Mouse (Mus musculus) erythroid progenitor cell, adult 5-6 weeks (primary cell): ENCODE data around the gene Acaca. TPM values are rescaled to one million over a fixed set of nuclear protein-coding genes. Genes with fewer than 3 reads are reported as not detected.

Experiments used
- ATAC-seq: replicated peaks from 2 replicates; pipeline ENCODE4 v1.8.0; 2016; ENCODE audit warnings: moderate number of reproducible peaks, mild to moderate bottlenecking, moderate TSS enrichment, inconsistent platforms; ENCODE audit not compliant: poor library complexity, low FRiP score, severe bottlenecking
- total RNA-seq, 2 experiments: library from RNA; stranded (forward) in 1 of 2; stranded (reverse) in 1 of 2; fragments of 150-400 nt in 1 of 2; fragments of 186-747, 209-891 nt in 1 of 2; gene quantifications; 2 replicates each; pipeline versions ENCODE4 v1.2.3 to v1.2.4; 2015 to 2017; ENCODE audit warnings: low replicate concordance in 2 of 2

Acaca gene
- total RNA-seq (2015; ENCODE audit: low replicate concordance) (5.9 and 6.5 TPM in 2 replicates), total RNA-seq (2017; ENCODE audit: low replicate concordance) (2.7 and 5.0 TPM in 2 replicates)

DNA sequence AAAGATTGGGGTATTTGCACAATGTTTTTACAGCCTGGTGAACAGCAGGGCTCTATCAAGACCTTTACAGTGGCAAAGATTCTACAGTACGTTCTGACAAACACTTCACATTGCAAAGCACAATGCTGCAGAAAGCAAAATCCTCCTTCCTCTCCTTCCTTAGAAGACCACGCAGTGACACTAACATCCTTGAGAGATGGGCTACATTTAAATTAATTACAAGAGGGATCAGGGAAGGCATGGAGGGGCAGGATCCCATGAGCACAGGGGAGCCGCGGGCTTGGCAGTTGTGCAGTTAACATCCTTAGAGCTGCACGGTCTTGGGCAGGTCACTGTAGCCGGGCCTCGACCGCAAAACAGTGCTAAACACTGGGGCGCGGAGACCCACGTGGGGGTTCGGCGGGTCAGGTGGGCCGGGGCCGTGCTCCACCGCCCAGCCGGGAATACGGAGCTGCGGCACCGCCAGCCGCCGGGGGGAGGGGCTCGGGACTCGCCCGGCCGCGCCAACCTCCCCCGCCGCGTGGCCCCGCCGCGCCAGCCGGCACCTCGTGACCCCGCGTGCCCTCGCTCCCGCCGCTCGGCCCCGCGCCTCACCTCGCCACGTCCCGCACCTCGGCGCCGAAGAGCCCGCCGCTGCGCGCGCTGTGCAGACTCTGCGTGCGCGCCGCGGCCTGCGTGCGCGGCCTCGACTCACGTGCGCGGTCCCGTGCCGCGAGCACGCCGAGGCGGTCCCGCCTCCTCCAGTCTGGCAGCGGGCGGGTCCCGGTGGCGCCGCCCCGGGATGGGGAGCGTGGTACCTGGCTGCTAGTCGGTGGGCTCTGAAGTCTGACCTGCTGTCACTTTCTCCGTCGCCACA, at the start of gene Acaca, which contains the start of gene Tada2a:
Gene Acaca (plus strand): TSS at position 730 of the 856 bp plus-strand sequence.
Gene Tada2a (minus strand): TSS at position 658 of the 856 bp plus-strand sequence.
- ATAC-seq: peak; percentile 82

DNA sequence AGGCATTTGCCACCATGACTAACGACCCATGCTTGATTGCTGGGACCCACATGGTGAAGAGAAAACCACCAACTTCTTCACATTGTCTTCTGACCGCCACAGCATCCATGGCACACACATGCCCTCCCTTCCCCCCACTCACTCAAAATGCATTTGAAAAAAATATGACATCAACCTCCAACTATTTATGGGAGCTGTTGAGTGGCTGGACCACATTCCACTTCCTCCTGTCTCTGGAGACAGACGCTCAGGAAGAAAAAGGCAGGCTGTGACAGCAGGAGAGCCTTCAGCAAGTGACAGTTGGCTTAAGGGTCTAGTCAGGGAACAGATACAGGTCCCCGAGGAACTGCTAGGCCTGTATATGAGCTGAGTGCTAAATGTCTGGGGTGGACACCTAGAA, 49.6 kb upstream of the Acaca start:
- ATAC-seq: no peak

DNA sequence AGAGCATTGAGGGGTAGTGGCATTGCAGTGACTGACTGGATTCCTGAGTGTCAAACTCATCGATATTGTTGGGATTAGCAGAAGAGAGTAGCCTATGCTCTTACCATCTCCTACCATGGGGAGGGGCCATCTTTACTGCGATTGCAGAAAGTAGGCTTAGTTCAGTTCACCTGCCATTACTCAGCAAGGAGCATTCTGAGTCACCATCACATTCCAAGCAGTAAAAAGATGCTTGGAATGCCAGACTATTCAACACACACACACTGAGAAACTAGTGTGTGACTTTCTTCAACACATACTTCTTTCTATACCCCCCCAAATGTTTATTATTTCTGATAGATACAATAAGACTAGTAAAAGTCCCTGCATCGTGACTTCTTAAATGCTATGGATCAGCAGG, 49.1 kb upstream of the Acaca start:
- no peak for ATAC-seq

DNA sequence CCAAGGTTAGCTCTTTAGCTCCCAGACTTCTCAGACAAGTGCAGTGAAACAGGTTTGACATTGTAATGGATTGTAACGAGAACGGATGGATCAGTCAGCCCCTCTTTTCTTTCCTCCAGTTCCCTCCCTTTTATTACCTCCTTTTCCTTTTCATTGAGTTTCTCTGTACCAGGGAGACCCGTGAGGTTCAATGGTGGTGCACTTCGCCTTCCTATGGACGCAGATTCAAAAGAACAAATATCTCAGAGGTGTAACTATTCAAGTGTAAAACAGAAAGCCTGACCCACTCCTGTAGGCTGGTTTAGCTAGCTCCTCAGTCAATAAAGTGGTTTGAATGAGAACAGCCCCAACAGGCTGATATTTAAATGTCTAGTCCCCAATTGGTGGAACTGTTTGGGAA, 47.6 kb upstream of the Acaca start:
- no peak for ATAC-seq

DNA sequence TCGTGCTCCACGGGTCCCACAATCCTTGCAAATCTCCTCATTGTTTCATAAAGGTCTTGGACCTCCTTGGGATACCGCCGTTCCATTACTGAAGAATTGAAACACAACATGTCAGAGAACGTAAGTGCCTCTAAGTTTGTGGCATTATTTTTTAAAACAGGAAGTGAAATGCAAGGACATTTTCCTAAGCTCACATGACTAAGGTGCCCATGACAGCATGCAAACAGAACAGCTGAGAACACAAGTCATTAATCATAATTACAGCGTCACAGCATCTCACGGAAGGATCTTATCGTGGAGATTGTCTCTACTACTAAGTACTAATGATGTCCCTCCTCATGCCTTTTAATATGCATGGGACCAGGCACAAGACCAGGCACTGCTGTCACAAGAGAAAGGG, 38.9 kb upstream of the Acaca start:
- no peak for ATAC-seq

DNA sequence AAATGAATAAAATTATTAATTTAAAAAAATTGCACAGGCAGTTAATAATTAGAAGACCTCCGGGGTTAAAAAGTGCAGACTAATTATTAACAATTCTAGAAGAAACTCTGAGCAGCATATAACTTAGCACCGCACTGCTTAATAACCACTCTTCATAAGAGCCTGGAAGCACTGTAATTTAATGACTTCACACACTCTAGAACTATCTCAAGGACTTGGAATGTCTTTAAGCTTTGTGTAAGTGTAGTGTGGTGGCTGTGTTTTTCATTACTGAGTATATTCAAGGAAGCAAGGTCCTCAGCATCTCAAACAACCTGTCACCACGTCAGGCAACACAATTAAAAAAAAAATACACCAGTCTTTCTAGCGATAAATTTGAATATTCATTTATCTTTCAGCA, 34.4 kb upstream of the Acaca start:
- no peak for ATAC-seq

DNA sequence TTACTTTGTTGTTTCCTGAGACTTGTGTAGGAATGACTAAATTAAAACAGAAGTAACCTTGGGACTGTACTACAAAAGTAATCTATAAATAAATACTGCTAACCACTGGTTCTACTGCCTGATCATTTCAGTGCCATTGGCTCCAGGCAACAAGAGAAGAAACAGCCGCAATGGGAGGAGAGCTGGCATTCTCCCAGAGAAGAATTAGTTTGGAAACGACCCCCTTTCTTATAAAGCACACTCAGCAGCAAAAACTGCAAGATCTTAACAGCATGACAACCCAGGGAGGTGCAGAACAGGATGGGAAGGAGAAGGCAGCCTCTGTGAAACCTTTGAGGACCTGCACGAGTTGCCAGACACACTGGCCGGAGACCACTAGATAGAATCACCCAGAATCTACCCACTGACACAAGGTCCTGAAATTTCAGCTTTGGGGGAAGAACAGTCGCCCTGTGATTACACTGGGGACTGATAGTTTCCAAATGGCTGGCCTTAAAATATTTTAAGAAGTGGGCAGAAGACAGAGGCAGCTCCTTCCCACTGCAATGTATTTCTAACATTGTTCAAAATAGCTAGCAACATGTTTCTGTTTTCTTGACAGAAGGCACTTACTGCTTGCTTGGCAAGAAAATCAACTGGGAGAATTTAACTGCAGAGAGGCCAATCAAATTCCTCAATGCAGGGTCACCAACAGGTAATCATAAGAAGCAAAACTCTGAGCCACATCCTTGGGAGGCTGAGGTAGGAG, 32.0 kb upstream of the Acaca start:
- ATAC-seq: no peak

DNA sequence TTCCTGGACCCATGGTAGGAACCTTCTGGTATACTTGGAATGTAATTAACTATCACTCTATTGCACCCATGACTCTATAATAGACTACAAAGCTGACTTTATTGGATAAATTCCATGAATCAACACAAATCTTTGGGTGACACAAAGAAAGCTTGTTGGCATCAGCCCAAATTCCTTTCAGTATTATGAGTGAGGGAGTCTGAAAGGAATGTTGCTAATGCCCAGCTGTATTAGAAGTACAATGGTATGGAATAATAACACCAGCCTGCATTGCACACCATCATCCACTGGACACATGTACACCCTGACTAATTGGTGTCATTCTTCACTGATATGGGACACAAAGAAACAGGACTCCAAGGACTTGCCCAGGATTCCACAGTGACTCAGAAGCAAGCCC, 28.3 kb upstream of the Acaca start:
- no peak for ATAC-seq

DNA sequence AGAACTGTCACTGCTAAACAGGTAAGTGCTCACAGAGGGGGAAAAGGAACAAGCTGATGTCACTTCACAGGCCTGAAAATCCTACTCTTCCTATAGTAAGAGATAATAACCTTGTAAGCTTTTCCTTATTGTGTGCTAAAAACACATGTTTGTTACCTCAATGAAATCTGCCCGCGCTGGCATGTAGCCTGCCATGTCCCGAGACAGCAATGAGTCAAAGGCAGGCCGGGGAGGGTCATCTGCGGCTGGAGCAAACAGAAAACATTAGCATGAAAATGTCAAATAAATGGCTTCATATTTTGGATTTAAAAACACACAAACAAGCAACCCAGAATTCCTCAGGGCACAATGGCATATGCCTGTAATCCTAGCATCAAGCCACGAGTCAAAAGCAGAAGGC, 25.4 kb upstream of the Acaca start:
- ATAC-seq: no peak

DNA sequence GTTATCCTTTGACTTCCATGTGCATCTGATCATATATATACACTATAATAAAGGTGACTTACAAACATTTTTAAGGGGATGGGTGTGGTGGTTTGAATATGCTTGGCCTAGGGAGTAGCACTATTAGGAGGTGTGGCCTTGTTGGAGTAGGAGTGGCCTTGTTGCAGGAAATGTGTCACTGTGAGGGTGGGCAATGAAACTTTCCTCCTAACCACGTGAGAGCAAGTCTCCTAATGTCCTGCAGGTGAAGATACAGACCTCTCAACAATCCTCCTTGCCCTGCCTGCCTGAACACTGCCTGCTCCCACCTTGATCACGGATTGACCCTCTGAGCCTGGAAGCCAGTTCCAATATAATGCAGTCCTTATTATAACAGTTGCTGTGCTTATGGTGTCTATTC, 22.3 kb upstream of the Acaca start:
- ATAC-seq: no peak

DNA sequence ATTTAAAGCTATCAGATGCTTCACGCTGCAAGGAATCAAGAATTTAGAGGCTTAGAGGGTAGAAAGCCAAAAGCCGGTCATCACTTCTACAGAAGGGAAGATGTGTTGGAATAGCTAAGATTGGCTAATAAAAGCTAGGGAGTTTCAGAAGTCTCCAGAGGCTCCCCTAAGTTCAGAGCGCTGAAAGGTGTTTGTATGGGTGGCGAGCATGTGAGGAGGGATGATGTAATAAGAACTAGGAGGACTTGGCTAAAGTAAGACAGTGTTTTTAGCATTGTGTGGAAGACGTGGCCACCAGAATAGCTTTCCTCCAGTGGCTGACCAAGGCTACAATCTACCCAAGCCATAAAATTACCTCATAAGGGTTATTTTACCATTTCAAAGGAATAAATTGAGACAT, 15.8 kb upstream of the Acaca start:
- no peak for ATAC-seq

DNA sequence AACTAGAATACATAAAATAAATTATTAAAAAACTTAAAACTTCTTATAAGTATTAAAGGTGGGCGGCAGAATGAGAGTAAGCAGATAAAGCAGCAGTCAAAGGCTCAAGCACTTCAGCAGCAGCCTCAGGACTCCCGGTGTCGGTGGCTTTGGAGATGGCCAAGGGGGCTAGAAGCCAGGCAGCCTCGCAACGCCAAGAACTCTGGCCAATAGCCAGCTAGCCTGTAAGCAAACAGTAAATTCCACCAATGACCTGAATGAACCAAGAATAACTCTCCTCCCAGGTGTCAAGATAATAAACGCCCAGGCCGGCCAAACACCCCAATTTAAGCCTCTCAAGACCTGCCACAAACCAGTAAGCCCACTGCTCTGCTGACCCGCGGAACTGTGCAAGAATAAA, 13.8 kb upstream of the Acaca start:
- ATAC-seq: no peak

DNA sequence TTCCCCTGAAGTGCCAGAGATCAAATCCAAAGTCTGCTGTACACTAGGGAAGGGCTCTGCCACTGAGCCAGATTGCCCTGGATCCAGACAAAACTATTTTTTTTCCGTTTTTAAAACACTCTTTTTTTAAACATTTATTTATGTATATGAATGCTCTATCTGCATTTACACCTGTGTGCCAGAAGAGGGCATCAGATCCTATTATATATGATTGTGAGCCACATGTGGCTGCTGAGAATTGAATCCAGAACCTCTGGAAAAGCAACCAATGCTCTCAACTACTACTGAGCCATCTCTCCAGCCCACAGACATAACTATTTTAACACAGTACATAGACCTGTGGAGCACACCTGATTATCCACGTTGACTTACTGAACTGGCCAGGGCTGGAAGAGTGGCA, 13.3 kb upstream of the Acaca start:
- ATAC-seq: no peak

DNA sequence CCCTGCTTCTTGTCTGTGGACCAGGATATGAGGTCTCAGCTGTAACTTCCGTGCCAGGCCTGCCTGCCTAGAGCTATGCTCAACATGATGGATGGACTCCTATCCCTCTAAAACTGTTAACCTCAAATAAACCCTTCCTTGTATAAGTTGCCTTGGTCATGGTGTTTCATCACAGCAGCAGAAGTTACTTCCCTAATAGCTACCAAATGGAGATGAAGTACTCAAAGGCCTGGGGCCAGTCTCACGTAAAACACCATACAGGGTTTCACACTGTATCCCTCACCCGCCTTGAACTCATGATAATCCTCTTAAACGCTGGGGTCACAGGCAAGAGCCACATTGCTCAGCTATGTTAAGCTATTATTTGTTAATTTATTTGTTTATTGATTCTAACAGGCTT, 12.0 kb upstream of the Acaca start:
- no peak for ATAC-seq

DNA sequence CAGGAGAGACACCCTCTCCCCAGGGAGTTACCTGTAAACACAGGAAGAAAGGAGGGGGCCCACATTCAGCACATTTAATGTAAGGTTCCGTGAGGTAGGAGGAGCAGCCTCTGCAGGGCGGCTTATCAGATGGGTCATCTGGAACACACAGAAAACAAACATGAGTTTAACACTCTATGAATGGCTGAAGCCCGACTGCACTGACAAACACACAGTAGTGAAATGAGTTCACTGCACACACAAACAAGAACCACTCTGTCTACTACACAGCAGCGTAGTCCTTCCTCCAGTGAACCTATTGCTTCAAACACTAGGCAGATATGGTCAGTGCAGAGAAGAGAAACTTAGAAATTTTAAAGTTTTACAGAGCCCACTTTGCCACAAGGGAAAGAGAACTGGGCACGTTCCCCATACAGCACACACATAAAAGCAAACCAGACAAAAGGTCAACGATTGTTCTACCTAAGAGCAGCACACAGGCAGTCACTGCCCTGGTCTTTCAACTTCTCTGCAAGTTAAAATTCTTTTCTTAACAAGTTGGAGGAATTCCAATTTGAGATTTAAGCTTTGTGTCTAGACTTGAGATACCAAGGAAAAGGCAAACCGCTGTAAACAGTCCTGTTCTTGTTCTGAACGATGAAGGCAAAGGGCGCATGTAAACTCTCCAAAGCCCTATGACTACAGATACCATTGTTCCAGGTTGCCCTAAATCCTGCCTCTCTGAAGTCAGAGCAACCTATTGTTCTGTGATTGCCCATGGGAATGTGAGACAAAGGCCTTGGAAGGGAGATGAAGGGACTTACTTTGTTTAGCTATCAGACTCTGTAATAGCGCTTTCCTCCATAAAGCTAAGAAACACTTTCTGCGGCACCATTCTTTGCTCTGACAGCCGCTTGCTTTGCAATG, 8.2 kb upstream of the Acaca start:
- no peak for ATAC-seq

DNA sequence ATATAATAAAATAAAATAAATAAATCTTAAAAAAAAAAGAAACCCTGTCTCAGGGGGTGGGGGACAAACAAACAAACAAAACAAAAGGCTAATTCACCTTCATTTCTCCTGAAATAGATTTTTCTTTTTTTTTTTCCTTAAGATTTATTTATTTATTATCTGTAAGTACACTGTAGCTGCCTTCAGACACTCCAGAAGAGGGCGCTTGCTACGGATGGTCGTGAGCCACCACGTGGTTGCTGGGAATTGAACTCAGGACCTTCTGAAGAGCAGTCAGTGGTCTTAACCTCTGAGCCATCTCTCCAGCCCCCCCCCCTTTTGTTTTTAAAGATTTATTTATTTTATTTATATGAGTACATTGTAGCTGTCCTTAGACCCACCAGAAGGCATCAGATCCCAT, 1.5 kb upstream of the Acaca start:
- no peak for ATAC-seq

DNA sequence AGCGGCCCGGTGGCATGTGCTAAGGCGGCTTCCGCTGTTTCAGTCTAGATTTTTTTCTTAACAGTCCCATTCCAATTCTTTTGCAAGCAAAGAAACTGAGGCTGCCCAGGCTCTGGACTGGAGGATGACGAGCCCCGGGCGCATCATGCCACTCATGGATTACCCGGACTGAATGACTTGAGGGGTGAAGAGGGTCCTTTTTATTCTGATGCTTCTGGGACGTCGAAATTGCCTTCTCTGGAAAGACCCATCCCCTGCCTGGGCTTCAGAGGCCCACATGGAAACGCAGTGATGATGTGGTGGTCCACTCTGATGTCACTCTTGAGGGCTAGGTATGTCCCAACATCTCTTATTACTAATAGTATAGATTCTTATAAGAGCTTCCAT, 320 bp downstream of the Acaca start:
- ATAC-seq: 0 out of 2 replicates have a peak, but pooled peaks have one; percentile 13

DNA sequence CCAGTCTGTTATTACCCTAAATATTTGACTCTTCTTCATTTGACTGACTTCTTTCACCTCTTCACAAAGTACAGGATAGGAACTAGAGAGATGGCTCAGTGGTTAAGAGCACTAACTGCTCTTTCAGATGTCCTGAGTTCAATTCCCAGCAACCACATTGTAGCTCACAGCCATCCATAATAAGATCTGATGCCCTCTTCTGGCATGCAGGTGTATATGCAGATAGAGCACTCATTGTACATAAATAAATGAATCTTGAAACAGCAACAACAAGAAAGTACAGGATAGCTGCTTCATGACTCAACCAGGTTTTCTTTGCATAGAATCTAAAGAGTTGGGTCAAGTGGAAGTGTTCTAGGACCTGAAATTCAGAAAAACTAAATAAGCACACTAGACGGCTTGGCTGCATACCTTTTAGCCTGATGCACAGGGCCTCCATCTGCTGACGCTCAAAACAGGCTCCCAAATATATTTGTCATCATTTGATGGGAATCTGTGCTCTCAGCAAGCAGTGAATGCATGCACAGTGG, 4.9 kb downstream of the Acaca start:
- ATAC-seq: no peak

DNA sequence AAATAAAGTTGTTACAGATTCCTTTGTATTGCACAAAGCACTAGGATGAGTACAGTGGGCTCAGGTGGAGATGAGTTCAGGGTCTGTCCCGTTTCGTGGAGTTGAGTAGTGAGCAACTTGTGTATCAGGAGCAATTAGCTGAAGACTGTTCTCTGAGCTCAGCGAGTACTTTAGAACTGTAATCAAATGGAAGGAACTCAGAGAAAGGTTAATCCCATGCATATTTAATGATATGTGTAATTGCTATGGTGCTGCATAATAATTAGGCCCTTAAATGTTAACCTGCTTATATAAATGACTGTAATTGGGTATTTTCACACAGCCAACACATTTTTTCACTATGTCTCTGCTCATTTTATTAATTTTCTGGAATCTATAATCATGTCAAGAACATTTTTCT, 7.0 kb downstream of the Acaca start:
- no peak for ATAC-seq

DNA sequence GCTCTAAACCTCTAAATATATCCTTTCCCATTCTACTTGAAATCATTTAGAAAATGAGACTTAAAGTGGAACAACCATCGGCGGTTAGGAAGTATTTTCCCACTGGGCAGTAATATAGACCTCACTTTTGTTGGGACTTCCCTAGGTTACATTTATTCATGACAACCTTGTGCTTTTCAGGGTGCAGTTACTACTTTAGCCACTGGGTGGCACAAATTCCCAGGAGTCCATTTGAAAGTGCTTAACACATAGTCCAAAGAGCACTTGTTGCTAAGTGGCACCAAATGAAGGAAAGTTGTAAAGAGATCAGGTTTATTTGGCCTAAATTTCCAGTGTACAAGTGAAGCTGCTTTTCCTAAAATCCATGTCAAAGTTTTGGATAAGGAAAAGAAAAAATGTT, 12.3 kb downstream of the Acaca start:
- peak; percentile 77 for ATAC-seq
